Mouse (Mus musculus) heart, adult 18-20 months (tissue): ENCODE measurements at regions not wholly inside any gene's neighbourhood (a gene's known extent, or its start where the extent isn't known, plus 50 kb on each side); places are given as distances from the start of the nearest gene placed in this dataset.
"Not testable (repeated sequence)": the region's sequence is repeated elsewhere in the genome, so short reads cannot be mapped to it uniquely, and the experiment has no call there.

ENCODE experiments used
- DNase-seq, 2 experiments: peaks; one replicate each; pipeline ENCODE4 v3.0.0; 2021 to 2022; ENCODE audit warnings: mixed read lengths in 1 of 2

DNA sequence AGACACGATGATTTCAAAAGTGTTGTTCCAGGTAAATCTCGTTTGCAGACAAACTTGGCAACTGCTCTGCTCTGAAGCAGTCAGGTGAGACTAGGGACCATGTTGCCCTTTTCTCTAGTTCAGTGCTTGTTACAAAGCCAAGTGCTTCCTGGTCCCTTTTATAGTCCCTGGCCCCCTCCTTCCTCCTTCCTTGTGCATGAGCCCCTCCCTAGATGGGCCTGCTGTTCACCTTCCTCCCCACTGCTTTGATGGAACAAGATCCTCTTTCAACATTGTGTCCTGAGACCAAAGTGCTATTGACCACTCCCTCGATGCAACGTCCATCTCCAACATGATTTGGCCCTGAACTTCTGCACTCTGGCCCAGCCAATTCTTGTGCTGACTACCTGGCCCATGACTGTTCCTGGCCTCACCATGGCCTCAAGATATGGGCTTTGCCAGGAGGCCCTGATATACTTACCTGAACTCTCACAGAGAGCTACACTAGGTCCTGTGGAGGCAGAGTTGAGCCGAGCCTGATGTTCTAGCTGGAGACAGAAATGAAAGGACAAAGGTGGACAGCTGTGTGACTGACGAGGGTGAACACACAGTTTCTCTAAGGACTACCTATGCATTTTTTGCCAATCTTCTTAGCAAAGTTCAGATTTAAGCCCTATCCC is 104.6 kb upstream of the Klf3 start:
- no peak for DNase-seq

DNA sequence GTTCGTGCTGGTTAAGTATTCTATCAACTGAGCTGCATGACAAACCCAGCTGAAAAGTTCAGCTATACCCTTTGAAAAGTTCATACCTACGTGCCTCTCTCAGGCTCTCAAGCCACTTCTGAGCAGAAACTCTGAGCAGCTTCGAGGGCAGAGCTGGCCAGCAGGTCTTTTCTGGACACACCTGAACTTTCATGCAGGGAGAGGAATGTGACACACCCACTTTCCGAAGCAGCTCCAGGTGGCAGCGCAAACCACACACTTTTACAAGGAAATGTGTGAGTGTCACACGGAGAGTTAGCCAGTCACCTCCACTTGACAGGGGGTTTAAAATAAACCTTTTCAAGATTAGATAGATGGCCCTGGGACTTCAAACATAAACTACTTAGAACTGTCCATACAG is 103.2 kb upstream of the Klf3 start:
- no peak for DNase-seq

DNA sequence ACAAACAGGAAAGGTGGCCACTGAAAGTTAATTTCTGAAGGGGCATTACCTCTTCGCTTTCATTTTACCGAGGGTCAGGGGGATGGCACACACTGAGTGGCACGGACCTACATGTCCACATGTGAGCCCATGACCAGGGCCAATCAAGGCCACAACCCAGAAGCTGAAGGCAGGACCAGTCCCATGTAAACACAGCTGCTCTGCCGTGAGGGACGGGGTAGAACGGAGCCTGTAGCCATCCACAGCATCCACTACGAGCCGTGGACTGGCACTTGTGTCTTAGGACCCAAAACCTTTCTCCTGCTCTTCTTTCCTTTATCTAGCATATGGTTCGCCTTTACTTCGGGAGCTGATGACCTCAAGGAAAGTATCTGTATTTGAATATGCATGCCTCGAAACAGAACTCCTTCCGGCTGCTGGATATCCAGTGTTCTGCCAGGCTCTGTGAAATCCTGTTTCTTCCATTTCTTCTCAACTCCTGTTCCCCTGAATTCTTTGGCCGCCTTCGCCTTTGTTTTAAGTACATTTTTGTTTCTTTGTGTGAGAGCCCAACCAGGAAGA is 101.9 kb upstream of the Klf3 start:
- no peak for DNase-seq

DNA sequence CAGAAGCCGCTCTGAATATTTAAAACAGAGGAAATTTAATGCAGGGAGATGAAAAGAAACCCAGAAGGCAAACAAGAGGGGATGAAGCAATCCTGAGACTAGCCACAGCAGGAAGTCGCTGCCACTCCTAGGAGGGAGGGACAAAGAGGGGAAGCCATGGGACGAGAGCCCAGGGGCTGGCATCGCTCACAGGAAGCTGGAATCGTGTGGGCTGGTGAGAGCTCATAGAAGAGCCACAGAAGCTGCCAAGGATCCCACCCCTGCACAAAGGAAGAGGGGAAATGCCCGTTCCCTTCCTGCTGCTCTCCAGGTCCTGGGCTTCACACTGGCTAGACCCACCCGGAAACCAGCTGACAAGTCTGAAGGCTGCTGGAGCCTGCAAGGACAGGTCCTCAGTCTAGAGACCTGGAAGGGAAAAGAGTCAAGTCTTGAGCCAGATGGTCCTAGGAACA is 101.4 kb upstream of the Klf3 start:
- peak; percentile 78 to 84 for DNase-seq

DNA sequence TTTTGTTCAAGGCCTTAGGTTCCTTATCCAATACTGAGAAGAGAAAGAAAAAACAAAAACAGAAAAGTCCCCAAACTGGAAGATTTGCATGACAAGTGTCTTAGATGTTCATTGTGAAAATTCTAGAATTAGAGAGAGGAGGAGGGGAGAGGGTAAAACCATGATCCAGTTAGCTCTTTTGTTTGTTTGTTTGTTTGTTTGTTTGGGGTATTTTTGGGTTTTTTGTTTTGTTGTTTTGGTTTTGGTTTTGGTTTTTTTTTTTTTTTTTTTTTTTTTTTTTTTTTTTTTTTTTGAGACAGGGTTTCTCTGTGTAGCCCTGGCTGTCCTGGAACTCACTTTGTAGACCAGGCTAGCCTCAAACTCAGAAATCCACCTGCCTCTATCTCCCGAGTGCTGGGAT is 100.8 kb upstream of the Klf3 start:
- not testable (repeated sequence) for DNase-seq

DNA sequence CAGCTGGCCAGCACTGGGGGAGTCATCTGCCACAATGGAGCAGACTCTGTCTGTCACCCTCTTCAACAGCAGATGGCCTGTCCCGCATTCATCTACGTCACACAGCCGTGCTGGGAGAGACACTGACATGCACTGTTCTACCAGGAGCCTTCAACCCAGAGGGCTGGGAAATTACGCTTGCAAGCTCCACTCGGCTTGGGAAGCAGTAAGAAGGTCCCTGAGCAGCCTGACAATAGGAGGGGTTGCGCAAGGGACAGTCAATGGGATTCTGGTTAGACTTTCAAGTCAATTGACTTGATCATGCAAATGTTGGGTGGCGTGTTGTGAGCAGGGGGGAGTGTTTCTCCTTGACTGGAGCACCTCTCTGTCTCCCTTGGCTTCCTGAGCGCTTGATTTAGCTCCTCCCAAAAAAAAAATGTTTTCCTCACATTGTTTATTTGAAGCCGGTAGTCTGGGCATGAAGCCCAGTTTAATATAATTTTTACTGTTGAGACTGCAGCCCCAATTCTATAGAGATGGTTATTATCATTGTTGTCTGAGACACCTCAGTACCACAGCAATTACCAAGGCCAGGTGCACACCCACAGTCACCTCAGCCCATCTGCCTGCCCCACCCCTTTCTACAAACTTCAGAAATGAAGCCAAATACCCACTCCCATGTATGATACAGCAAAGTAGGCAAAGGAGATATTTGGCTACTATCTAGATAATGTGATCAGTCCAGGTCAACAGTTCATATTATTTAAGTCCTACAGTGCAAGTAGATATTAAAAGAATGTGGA is 99.9 kb upstream of the Klf3 start:
- peak; percentile 51 to 71 for DNase-seq

DNA sequence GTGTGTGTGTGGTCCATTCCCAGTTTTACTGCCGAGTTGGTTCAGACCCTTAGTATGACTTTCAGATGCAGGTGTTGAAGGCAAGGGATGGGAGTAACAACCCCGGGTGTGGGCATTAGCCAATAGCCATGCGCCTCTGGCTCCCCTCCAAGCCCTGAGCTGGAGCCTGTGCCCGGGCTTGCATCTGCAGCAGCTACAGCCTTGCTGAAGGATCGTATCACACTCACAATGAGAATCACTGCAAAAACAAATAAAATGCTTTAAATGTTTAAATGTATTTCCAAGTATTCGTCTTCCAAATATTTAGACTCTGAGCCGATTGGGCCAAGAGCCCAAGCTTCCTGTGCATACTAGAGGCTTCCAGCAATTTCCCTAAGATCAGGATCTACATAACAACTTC is 99.0 kb upstream of the Klf3 start:
- DNase-seq: peak; percentile 65 to 70

DNA sequence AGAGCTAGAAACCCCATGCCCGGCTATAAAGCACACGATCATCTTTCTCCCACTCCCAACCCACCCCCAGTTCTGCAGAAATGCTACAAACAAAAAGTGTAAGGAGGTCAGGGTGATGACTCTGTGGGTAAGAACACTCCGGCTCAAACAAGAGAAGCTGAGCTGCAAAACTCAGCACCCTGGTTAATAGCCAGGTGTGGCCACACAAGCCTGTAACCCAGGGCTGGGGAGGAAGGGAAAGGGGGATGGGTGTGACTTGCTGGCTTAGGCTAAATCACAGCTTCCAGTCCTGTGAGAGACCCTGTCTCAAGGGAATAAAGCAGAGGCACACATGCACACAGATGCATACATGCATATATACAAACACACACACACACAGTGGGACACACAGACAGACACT is 96.6 kb upstream of the Klf3 start:
- no peak for DNase-seq

DNA sequence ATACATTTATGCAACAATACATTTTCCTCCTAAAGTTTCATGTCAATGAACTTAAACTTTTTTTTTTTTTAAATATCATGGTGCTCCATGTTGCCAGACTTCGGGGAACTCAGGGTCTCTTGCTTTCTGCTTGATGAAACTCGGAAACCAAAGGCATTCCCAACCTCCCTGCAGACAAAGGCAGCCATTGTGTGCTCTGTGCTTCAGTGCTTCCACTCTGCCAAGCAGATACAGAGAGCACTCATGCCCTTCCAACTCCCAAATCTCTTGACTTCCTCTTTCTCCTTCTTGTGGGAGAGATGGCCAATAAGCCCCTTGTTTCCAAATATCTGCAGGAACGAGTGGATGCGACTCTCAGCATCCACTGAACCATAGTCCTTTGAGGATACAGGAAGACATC is 94.0 kb upstream of the Klf3 start:
- DNase-seq: no peak

DNA sequence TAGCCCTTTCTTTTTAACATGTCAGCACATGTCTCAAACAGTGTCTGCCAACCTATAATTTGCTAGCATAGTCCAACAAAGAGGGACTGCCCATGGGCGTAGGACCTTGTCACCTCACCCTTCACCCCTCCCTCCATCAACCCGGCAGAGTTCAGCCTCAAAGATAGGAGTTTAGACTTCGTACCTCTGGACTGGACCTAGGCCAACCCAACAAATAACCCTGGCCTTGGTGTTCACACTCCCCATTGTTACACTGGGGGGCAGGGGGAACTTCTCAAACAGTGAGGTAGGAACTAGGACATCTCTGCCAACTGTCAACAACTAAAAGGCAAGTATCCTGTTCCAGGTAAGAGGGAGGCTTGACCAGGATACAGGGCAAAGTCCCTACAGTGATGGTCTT is 93.0 kb upstream of the Klf3 start:
- DNase-seq: no peak

DNA sequence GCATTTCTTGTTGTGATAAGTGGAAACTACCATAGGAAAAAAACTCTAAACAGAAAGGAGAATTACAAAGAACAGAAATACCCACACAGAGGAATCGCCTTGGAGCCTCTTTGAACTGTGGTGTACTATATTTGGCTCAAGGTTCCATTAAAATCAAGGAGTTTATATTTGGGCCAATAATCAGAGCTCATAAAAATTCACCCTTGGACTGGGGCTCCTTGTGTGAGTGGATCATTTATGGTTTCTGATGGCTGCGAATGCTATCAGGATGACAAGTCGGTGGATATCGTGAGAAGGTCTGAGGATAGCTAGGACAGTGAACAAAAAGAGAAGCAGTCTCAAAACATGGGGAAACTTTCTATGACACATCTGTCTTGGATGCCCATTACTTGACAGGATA is 92.2 kb upstream of the Klf3 start:
- DNase-seq: no peak

DNA sequence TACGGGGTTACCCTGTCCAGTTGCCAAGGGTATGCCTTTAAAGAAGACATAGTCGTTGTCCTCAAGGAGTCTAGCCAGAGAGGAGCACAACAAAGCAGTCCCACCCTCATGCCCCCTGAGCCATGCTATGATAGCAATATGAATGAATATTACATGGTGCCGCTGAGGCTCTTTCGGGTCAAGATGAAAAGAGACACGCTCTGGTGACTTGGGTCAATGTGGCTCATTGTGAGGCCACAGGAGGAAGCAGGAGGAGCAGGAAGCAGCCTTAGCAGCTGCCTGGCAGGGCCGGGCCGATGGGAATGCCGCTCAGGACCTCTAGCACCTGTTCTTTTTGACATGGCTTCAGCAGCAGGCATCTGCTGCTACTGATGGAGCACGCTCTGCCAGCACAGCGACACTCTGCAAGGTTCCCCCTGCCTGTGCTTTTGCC is 89.0 kb upstream of the Klf3 start:
- no peak for DNase-seq

DNA sequence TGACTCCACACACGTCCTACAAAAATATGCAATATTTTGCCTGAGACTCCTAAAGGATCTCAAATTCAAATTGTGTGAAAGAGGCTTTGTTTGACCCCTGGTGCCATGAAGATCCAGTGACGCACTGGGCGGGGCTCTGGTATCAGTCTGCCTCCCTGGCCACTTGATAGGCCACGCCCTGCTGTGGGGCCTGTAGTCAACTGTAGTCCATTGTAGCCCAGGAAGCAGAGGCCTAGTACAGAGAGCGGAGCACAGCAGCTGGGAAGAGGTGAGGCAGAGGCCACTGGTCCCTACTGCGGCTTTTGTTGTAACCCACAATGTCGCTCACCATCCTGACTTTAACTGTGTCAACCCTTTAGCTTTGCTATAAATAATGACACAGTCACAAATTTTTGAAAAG is 88.5 kb upstream of the Klf3 start:
- no peak for DNase-seq

DNA sequence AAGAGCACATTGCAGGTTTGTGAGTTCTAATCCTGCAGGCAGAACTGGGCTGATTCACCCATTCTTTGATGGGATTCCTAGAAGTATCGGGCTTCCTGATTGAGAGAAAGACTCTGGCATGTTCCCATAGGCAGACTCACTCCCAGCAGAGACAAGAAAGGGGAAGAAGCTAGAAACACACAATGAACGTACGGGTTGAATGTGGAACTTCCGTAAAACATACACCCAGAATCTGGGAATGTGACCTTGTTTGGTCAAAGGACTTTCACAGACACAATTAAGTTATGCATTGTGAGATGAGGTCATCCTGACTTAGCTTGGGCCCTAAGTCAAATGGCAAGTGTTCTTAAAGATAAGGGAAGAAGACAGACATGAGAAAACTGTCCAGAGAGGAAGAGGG is 86.6 kb upstream of the Klf3 start:
- DNase-seq: peak; percentile 18 to 44

DNA sequence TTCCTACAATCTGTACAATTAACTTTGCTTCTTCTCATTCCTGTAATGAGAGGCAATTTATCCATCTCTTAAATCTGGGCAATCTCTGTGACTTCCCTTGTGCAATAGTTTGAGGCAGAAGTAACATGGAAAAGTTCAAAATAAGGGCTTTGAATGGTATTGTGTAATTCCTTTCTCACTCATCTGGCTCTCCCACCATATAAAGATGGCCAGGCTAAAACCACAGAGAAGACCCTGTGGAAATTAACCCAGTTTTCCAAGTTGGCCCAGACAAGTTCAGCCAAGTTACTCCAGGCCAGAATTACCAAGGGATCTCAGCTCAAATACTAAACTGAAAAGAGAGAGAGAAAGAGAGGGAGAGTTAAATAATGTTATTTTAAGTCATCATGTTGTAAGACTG is 81.0 kb upstream of the Klf3 start:
- DNase-seq: peak; percentile 20 to 49

DNA sequence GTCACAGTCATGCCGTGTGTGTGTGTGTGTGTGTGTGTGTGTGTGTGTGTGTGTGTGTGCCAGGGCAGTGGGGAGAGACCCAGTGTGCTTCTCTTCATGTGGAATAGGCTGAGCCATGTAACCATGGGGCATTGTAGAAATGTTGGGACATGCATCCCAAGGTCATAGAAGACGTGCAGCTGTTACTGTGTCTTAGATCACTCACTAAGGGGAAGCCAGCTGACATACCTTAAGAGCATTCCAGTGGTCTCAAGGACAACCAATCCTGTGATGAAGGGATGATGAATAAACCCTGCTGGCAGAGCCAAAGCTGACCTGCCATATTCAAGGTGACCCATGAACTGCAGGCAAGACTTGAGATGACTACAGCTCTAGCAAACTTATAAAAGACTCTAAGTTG is 75.3 kb upstream of the Klf3 start:
- no peak for DNase-seq

DNA sequence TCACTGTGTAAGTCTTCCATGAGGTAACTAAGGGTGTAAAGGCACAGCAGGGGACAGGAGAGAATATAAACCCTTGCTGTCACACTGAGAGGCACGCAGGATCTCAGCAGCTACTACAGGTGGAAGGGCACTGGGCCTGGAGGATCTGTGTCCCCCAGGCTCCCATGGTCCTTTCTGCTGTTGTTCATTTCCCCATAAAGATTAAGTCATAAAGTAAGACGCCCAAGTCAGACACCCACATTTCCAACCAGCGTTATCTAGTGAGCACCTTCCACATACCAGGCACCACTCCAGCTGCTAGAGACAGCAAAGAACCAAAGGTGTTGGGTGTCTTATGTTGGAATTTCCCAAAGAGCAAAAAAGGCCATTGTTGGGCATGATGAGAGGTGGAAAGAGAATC is 70.8 kb upstream of the Klf3 start:
- no peak for DNase-seq

DNA sequence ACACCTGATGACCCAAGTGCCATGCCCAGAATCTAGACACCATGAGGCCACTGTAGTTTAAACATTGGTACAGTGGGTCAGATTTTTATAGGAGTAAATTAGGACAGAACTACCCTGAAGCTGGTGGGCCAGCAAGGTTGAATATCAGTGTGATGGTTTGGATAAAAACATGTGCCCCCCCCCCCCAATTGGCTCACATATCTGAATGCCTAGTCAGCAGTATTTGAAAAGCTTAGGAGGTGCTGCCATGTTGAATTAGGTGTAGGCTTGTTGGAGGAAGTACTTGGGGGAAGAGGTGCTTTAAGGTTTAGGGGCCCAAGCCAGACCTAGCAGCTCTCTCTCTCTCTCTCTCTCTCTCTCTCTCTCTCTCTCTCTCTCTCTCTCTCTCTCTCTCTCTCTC is 66.2 kb upstream of the Klf3 start:
- no peak for DNase-seq

DNA sequence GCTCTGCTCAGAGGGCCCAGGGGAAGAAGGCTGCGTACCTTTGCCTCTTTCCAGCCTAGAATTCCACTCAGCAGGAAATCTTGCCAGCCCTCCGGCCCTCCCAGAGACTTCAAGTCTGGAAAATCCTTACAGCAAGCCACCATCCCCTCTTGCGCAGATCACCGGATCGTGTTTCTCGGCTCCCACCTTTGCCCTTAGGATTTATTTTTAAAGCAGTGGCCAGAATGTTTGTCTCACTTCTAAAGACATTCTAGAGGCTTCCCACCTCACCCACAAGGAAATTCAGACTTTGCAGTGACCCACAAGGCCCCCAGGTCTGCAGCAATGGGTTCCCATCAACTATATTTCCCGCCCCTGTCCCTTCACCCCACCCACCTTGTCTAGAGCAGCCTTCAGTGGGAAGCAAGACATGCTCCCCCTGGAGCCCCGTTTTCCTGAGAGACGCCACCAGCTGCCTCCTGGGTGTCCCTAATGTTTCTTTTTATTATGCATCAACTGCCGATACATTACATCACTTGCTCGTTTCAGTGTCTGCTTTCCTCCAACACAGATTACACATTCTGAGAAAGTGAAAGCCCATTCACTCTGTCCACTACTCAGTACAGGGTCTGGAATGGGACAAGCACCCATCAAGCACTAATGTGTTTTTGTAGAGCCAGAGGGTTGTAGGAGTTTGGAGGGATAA is 65.0 kb upstream of the Klf3 start:
- no peak for DNase-seq

DNA sequence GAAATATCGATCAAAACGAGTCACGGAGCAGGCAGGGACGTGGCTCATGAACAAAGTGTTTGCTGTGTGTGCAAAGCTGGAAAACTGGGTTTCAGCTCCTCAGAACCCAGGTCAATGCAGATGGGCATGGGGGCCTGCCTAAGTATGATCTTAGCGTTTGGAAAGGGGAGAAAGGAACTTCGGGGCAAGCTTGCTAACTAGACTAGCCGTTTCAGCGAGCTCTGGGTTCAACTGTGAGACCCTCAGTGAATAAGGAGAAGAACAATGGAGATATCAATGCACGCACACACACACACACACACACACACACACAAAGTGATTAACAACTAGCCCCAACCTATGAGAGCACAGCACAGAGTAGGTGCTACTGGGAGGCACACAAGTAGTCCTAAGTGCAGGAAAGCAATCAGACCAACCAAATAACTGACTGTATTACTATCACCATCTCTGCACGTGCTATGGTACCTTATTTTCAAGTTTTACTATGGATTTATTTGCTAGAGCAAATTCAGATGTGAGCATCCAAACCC is 64.3 kb upstream of the Klf3 start:
- DNase-seq: no peak

DNA sequence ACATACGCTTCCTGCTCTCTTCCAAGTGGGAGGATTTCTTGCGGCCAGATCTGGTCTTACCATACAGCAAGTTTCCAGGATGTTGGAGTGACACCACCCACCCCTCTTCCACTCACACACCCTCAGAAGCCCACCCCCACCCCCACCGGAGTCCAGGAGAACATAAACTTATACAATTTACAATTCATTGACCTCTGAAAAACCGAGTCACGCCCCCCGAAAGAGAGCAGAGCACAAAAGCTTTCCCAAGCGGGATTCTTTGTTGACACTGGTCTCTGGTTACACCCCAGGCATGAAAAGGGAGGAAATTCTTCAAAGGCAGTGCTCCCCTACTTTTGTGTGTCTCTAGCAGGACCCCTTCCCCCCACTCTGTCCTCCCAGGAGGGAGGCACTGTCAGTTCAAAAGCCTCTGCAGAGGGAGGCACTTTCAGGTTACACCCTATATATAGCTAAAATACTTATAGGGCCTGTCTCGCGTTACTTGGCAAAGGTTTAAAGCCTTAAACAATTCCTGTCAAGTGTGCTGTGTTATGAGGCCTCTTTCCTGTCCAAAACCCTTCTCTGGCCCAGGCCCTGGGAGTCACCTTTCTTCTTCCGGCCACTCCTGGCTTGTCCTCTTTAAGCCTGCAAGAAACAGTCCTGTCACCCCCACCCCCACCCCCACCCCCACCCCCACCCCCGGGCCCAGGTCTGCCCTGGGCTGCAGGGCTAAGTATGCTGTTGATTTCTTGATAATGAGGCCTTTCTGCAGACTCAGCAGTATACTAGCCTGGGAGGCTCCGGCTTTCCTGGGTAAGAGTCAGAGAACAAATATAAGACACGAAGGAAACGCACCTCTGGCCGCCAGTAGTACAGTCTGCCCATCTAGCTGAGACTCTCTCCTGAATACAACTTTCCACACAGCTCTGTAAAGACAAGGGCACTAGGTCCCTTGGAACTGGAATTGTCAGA is 63.6 kb upstream of the Klf3 start:
- DNase-seq: peak; percentile 20 to 28

DNA sequence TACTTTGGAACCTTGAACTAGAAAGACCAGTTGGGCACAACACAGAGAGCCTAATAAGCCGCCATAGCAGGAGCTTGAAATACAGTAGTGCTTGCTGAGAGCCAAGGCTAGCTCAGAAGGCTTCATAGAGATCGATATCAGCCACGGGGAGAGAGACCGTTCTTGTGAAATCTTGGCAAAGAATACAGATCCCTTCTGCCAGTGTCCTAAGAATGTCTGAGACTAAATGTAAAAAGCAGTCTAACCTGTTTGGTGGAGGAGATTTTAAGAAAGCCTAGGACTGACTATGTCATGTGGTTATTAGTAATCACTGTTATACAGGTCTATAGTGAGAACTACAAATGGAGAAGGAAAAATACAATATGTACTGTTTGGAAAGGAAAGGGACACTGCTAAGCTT is 59.1 kb upstream of the Klf3 start:
- DNase-seq: no peak
